Mouse (Mus musculus): Measurements from ENCODE around the gene Prc1. TPM values are rescaled to one million over a fixed set of nuclear protein-coding genes. Genes with fewer than 3 reads are reported as not detected.

Prc1 gene
- polyA plus RNA-seq, 2 experiments from 2014 or later: 49.3 to 56.0 TPM

DNA sequence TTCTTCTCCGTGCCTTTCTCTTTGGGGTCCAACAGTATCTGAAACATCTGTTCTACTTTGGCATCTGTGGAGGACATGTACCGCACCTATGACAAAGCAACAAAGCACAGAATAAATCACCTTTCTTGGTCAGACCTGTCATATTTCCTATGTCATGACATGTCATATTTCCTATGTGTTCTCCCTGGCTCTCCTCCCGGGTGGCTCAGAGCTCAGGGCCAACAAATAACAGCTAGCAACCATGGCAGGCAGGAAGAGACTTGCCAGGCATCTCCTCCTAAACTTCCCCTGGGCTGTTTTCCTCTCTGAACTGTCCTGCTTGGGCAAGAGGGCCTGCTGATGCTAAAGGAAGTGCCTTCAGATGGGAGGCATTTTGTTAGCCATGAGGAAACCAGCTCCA, 42.7 kb downstream of the Prc1 start:
- no peak for ATAC-seq

DNA sequence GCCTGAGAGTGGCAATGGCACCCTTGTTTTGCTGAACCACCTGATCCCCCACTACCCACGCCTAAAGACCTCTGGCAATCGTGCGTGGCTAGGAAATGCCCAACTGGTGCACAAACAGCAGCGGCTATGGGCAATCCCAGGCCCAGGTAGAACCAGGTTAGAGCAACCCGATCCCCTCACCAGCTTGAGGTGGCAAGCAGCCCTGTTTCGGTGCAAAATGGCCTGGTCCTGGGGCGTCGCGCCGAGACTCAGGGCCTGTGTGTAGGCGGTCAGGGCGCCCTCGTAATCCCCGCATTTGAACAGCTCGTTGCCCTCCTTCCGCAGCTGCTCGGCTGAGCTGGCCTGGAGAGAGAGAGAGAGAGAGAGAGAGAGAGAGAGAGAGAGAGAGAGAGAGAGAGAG, 45.1 kb downstream of the Prc1 start:
- no peak for ATAC-seq

DNA sequence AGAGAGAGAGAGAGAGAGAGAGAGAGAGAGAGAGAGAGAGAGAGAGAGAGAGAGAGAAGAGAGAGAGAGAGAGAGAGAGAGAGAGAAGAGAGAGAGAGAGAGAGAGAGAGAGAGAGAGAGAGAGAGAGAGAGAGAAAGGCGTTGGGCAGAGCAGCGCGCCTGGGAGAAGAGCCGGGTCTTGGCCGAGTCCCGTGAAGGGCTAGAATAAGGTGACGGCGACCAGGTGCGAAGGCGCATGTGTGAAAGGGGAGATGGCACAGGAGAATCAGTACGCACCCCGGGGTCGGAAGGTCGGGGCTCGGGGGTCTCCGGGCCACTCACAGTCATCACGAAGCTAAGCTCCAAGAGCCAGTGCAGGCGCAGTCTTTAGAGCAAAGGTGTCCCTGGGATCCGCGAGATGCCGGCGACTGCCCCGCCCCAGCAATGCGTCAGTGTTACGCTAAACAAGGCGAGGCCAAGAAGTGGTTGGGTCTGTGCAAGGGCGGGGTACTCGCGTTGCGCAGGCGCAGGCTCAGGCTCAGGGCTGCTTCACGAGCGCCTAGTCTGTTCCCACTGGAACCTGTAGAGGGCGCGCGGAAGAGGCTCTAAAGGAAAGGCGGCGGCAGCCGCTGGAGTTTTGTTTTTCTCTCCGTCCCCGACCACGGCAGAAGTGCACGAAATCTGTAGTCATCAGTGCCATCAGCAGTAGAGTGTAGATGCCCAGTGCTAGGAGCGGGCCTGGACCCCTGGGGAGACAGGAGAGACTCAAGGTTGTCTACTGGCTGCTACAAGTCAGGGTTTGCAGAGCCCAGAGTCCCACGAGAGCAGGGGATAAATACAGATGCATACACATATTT, 45.8 kb downstream of the Prc1 start:
- peak; percentile 90 for ATAC-seq

DNA sequence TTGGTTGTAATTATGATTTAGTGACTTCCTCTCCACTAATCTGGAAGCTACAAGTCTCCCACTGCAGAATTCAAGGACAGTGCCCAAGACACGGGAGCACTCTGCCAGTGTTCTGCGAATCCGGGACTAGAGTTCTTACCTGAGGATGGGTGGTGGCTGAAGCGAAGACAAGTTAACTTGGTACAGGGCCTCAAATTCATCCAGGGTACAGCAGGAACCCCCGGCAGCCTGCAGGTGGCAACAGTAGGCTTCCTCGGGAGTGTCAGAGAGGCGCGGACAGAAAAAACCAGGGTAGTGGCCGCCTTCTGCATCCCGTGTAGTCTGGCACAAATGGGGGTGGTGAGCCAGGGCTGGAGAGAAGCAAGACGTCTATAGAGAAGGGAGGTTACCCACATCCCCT, 46.5 kb downstream of the Prc1 start, which contains the start of gene Unc45a:
Gene Unc45a, minus strand, starts transcription at position 213 of the 400 bp plus-strand sequence.
- peak; percentile 64 for ATAC-seq

DNA sequence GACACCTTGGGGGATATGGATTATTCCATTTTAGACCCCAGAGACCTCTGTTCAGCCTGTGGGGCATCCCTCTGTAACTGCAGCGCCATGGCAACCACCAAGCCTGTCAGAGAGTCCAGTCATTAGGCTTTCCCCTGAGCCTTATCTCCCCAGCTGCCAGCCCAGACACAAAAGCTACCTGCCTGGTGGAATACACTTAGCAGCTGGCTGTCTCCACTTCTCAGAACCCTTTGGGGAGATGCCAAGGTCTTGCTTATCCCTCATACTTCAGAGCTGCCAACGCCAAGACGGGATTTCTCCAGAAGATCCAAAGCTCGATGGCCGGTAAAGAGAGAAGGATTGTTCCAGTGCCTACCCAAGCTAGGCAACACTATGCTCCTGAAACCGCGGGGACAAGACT, 47.5 kb downstream of the Prc1 start:
- ATAC-seq: no peak

DNA sequence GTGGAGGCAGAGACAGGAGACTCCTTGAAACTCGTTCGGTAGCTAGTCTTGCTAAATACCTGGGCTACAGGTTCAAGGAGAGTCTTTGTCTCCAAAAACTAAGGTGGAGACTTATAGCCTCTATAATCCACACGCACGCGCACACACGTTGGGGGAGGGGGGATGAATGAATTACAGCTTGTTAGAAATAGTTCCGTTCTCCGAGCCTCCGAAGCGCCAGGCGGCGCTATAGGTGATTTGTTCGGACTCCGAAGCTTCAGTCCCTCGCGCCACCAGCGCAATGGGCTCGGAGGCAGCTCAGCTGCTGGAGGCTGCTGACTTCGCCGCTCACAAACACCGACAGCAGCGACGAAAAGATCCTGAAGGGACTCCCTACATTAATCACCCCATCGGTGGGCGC, 48.6 kb downstream of the Prc1 start, which contains the start of gene Hddc3:
Gene Hddc3, plus strand, starts transcription at position 247 of the 400 bp plus-strand sequence.
- ATAC-seq: peak; percentile 47

DNA sequence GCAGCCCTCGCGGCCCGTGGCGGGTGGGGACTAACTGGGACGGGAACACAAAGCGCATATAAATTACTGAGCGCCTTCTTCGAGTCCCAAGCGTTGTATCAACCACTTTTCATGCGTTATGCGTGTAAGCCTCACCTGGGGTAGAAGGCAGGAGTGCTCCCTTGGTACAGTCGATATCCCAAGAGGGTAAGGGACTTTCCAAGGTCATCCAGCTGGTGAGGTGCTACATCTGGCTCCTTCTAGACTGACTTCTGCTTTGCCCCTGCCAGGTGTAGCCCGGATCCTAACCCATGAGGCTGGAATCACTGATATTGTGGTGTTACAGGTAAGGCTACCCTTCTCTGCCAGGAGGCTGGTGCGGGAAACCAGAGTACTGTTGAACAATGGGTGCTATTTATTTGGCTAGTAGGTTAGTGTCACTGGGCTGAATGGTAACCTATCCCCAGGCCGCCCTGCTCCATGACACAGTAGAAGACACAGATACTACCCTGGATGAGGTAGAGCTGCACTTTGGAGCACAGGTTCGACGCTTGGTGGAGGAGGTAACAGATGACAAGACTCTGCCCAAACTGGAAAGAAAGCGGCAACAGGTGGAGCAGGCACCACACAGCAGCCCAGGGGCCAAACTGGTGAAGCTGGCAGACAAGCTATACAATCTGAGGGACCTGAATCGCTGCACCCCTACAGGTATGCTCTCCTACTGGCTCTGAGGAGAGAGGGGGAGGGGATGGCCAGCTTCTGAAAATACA, 49.2 kb downstream of the Prc1 start:
- no peak for ATAC-seq

DNA sequence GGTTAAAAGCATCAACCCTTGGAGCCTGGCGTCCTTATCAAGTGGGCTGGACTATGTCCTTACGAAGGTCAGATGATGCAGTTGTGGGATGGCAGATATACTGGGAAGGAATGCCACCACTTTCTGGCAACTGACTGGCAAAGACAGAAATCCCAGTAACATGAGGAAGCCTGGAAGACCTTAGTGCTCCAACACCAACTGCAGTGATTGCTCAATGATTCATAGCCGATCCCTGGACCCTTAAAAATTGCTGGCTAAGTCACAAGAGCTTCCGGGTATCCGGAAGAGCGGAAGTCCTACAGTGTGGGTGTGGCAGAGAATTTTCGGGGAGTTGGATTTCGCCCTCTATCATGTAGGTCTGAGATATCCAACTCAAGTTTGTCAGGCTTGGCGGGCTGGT, 51.9 kb downstream of the Prc1 start:
- ATAC-seq: no peak

DNA sequence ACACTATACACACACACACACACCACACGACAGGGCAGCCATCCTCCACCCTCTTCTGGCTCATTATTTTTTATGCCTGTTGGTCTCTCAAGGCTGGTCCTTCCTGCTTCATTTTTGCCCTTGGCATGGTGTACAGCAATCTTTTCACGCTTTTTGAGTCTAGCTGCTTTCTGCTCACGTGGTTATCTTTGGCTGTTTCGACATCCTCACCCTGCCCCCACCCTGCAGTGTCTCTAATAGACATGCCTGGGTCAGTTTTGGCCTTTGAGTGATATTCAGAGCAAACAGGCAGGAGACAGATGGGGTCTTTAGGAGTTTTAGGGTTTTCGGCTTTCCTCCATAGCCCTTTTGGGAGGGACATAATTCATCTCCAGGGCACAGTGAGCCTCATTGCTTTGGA, 52.6 kb downstream of the Prc1 start:
- no peak for ATAC-seq

DNA sequence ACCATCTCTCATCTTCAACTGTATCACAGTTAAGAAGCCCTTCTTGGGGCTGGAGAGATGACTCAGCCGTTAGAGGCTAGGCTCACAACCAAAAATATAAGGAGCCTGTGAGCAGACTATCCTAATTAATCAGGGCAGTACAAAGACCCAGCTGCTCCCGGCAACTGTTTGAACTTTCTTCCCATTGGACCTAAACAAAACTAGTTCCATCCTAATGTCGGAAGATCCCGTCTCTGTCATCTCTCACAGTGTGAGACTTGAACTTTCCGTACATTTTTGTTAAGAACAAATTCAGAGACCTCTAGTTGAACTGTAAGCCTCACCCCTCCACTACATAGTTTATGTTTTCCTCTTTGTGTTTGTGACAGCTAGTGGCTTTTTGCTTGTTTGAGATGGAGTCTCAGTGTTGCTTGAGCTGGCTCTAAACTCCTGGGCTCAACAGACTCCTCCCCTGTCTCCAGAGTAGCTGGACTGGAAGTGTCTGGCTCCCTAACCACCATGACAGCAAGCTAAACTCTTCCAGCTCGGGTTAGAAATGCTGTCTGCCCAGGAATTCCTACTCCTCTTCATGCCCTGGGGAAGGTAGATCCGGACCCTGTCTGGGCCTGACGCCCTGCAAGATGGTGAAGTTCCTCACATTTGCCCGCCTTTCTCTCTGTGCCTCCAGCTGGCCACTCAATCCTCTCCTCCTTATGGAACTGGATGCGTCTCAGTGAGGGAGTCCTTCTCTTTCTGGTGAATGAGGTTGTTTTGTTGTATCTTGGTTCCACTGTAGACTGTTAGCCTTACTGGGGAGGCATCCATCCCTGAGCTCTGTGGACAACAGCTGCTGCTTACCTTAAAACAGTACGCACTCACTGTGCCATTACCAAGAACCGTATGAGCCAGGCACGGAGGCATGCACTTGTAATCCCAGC, 53.7 kb downstream of the Prc1 start:
- ATAC-seq: no peak

DNA sequence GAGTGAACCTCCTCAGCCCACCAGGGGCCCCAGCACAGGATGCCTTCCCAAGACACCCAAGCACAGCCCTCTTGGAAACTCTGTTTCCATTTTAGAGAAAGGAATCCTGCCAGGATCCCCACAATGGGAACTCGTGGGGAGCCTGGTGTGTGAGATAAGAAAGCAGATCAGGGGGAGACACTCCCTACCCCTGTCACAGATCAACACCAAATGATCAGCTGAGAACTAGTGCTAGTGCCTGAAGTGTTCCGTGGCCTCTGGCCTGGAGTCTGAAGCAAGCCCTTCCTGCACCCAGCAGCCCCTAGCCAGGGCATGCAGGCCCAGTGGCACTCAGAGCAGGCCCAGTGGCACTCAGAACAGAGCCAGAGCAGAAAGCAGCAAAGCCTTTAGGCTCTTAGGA, 56.6 kb downstream of the Prc1 start:
- ATAC-seq: no peak

DNA sequence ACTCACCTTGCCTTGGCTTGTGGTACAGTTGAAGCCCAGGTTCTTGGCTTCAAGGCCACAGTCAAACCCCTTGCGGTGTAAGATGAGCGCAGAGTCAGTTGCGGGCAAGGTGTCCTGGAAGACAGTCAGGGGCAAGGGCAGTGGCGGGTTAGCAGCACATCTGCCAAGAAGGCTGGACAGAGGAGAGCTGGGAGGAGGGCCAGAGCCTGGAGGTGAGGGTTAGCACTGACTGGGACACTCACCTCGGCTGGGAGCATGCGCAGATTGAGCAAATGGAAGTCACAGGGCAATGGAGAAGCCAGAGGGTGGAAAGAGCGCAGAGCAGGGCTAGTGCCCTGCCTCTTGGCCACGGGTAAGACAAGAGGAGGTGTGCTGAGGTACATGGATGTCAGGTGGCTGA, 58.7 kb downstream of the Prc1 start:
- no peak for ATAC-seq

DNA sequence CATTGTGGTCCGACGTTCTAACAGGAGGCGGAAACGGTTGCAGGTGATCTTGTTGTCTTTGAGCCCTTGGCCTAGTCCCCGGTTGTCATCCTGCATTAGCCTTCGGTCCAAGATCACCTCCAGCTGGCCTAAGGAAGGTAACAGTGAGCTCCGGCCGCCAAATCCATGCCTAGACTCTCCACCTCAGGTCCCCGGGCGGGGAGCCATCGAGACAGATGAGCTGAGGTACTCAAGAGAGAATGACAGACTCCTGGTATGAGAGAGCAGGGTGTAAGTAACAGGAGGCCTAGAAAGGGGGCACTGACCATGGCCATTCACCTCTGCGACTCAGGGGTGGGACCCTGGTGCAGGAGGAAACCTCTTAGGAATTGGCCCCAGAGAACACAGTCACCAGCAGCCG, 62.1 kb downstream of the Prc1 start:
- no peak for ATAC-seq

DNA sequence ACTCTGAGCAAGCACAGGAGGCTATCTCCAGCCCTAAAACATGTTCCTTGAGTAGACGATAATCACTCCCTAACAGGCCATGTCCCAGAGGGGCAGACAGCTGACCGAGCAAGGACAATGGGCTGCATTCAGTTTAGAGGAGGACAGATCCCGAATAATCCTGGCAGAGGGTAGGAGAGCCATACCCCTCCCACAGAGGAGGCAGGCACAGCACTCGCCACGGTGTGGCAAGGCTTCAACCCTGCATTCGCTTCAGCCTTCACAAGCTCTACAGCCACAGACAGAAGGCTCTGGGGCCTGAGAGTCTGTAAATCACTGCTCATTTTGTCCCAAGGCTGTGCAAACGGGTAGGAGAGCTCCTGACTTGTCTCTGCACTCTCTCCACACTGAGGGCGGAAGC, 62.9 kb downstream of the Prc1 start:
- ATAC-seq: no peak

DNA sequence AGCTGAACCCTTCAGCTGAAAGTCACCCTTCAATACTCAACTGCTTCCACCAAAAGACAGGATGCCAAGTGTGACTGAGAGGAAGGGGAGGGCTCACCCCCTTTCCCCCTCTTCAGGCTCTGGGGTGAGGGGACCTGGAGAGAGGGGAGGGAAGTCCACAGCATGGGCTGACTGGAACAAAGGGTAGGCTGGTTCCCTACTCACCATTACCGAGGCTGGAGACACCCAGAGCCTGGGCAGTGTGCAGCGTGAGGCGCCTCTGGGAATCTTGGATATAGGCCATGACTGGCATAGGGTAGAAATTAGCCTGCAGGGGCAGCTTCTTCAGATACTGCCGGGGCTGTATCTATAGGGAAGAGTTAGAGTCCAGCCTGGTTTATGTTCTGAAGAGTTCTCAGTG, 63.8 kb downstream of the Prc1 start:
- no peak for ATAC-seq

DNA sequence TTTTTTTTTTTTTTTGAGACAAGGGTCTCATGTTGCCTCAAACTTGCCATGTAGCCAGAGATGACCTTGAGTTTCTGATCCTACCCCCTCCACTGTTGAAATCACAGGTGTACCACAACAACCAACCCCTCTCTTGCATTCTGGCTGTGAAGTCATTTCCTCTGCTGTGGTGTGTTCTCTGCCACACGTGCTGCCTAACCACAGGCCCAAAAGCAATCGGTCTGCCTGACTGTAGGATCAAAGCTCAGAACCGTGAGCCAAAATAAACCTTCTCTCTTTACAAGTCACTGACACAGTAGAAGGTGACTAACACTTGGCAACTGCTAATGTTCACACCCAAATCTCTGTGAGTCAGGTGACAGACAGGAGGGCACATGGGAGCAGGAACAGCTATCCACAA, 66.2 kb downstream of the Prc1 start:
- no peak for ATAC-seq

DNA sequence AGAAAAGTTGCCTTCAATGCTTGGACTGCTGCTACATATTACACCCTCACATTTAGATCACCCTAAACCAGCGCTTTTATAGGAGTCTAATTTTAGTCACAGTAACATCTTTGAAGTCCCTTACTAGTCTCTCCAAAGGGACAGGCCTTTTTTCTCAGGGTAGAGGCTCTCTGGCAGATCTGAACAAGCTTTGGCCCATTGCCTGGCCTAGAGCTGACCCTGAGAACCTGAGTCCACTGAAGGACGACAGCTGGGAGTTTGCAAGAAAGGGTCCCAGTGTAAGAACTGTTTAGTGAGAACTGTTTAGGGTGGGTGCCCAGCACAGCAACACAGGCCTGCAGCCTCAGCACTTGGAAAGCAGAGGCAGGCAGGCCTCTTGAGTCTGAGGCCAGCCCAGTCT, 71.5 kb downstream of the Prc1 start:
- ATAC-seq: no peak

Other genes starting within 250 kb of the Prc1 start
- 10 to 100 TPM; 24.8 to 31.7 TPM for gene Idh2, start 179.1 kb upstream of the Prc1 start, polyA plus RNA-seq (2017; shearing (Covaris generic))
- 10 to 100 TPM; 16.5 to 26.1 TPM for gene Sema4b, start 107.6 kb upstream of the Prc1 start, polyA plus RNA-seq (2017; shearing (Covaris generic))
- gene Cib1, start 61.6 kb upstream of the Prc1 start, polyA plus RNA-seq (2017; shearing (Covaris generic)): 100 to 1,000 TPM; 120 to 148 TPM
- gene Gdpgp1, start 61.6 kb upstream of the Prc1 start, polyA plus RNA-seq (2017; shearing (Covaris generic)): 1 to 10 TPM; 5.5 to 9.4 TPM
- gene Ttll13, start 48.1 kb upstream of the Prc1 start, polyA plus RNA-seq (2017; shearing (Covaris generic)): under 1 TPM in 1 of 2 experiments, not detected in 1; 0.62 TPM
- 10 to 100 TPM; 26.9 to 28.4 TPM for gene Ngrn, start 33.2 kb upstream of the Prc1 start, polyA plus RNA-seq (2017; shearing (Covaris generic))
- gene Vps33b, start 24.8 kb upstream of the Prc1 start, polyA plus RNA-seq (2017; shearing (Covaris generic)): 10 to 100 TPM; 25.8 to 34.2 TPM
- 1 to 10 TPM; 4.4 to 4.6 TPM for gene Rccd1, start 30.0 kb downstream of the Prc1 start, polyA plus RNA-seq (2017; shearing (Covaris generic))
- 10 to 100 TPM; 31.9 to 45.2 TPM for gene Unc45a, start 46.6 kb downstream of the Prc1 start, polyA plus RNA-seq (2017; shearing (Covaris generic))
- 1 to 10 TPM; 8.6 to 9.0 TPM for gene Hddc3, start 48.7 kb downstream of the Prc1 start, polyA plus RNA-seq (2017; shearing (Covaris generic))
- 10 to 100 TPM; 15.8 to 21.8 TPM for gene Man2a2, start 76.9 kb downstream of the Prc1 start, polyA plus RNA-seq (2017; shearing (Covaris generic))
- 1 to 10 TPM; 2.0 to 4.5 TPM for gene Fes, start 93.5 kb downstream of the Prc1 start, polyA plus RNA-seq (2017; shearing (Covaris generic))
- 10 to 100 TPM; 10.6 to 15.2 TPM for gene Furin, start 111.0 kb downstream of the Prc1 start, polyA plus RNA-seq (2017; shearing (Covaris generic))
- gene Blm, start 240.7 kb downstream of the Prc1 start, polyA plus RNA-seq (2017; shearing (Covaris generic)): 1 to 10 TPM; 7.6 to 8.5 TPM